Mouse (Mus musculus) heart, embryonic 13.5 days (tissue): ENCODE data around the gene Atp13a5. TPM values are rescaled to one million over a fixed set of nuclear protein-coding genes. Genes with fewer than 3 reads are reported as not detected.

Experiments
- ATAC-seq: fragments of 200-750 bp; cut with Nextera tagmentation; 2 replicates; pipeline ENCODE4 v1.8.0; 2017; ENCODE audit warnings: moderate TSS enrichment; ENCODE audit not compliant: insufficient number of reproducible peaks, low FRiP score, low TSS enrichment; ENCODE audit errors: extremely low read depth
- H3K27ac ChIP-seq: fragments of 300-500 bp; sonication (generic); replicated peaks from 2 replicates; pipeline ENCODE4 v1.5.1; 2015; ENCODE audit warnings: moderate library complexity, mild to moderate bottlenecking, inconsistent platforms
- H3K27me3 ChIP-seq: fragments of 300-500 bp; sonication (generic); replicated peaks from 2 replicates; pipeline ENCODE4 v1.6.1; 2015; ENCODE audit warnings: mild to moderate bottlenecking, inconsistent platforms
- H3K36me3 ChIP-seq: fragments of 300-500 bp; sonication (generic); 2 replicates; pipeline ENCODE4 v1.6.1; 2015; ENCODE audit warnings: mild to moderate bottlenecking, inconsistent platforms
- H3K4me1 ChIP-seq: fragments of 300-500 bp; sonication (generic); 2 replicates; pipeline ENCODE4 v1.6.1; 2015; ENCODE audit warnings: inconsistent platforms
- H3K4me2 ChIP-seq: fragments of 300-500 bp; sonication (generic); 2 replicates; pipeline ENCODE4 v1.6.1; 2015; ENCODE audit warnings: inconsistent platforms, mild to moderate bottlenecking, moderate library complexity
- H3K4me3 ChIP-seq: fragments of 300-500 bp; sonication (generic); 2 replicates; pipeline ENCODE4 v1.5.1; 2015; ENCODE audit warnings: moderate library complexity, mild to moderate bottlenecking, inconsistent platforms
- H3K9ac ChIP-seq: fragments of 300-500 bp; sonication (generic); 2 replicates; pipeline ENCODE4 v1.6.1; 2015; ENCODE audit warnings: inconsistent platforms, mild to moderate bottlenecking, moderate library complexity
- H3K9me3 ChIP-seq: fragments of 300-500 bp; sonication (generic); 2 replicates; pipeline ENCODE4 v1.6.1; 2016; ENCODE audit warnings: inconsistent platforms
- WGBS: fragments of 180-500 bp; shearing (Covaris S2); methylation state at CpG from one replicate; pipeline ENCODE4 v1.1.7; 2015; ENCODE audit warnings: mixed read lengths; 5-methylcytosine and 5-hydroxymethylcytosine counted together
- polyA plus RNA-seq: library from polyadenylated mRNA; unstranded; fragments of >200 nt; fragmentation: Nextera tagmentation; extraction: Ambion mirVana; gene quantifications from 2 replicates; pipeline ENCODE4 v1.2.1, GENCODE M21; 2015

Atp13a5 gene
- polyA plus RNA-seq, 1 experiment from 2014 or later: not detected

DNA sequence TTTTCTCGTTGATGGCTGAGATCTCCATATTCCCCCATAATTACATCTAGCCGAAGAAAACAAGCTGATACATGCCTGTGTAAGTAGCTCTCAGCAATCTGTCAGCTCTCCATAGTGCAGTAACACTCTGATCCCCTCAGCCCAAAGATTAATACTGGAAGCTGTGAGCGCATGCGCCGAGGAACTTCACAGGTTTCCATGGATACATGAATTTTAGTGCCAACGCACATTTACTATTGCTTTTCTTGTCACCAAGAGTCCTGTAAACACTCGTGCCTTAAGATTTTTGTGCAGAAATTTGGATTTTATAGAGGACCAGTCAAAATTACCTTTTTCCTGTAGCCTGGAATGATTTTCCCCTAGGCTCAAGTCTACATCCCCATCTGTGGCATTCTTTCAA, 173.7 kb downstream of the Atp13a5 start:
- no peak for ATAC-seq
- H3K27ac ChIP-seq: no peak overlapping the region
- no peak overlapping the region for H3K9ac ChIP-seq
- WGBS: 70% methylated on average over 7 of the region's 7 CpGs
- peaks cover 24% of the 10 kb centered on the region for H3K27me3 ChIP-seq
- no peak overlapping the region for H3K4me2 ChIP-seq
- no peak overlapping the region for H3K4me3 ChIP-seq
- no peaks in the 10 kb centered on the region for H3K9me3 ChIP-seq
- peaks cover 13% of the 10 kb centered on the region for H3K4me1 ChIP-seq
- H3K36me3 ChIP-seq: no peaks in the 10 kb centered on the region

DNA sequence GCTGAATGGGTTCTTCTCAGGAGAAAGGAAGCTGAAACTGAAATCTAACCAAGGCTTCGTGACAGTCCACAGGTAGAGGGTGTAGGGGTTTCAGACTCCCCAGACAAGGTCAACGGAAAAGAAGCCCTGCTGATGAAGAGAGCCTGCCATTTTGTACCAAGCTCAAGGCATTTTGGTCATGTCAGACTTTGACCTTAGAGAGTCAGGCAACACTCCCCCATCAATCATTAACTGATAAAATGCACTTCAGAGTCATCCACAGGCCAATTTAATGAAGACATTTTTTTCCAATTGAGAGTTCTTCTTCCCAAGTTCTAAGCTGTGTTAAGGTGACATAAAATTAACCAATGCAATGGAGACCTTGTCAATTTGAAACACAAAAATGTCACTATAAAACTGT, 177.4 kb downstream of the Atp13a5 start:
- H3K4me2 ChIP-seq: no peak overlapping the region
- H3K9ac ChIP-seq: no peak overlapping the region
- H3K9me3 ChIP-seq: no peaks in the 10 kb centered on the region
- H3K27me3 ChIP-seq: no peaks in the 10 kb centered on the region
- ATAC-seq: no peak
- peaks cover 14% of the 10 kb centered on the region for H3K4me1 ChIP-seq
- no peak overlapping the region for H3K27ac ChIP-seq
- H3K36me3 ChIP-seq: no peaks in the 10 kb centered on the region
- WGBS: 68% methylated on average over 2 of the region's 2 CpGs
- no peak overlapping the region for H3K4me3 ChIP-seq

DNA sequence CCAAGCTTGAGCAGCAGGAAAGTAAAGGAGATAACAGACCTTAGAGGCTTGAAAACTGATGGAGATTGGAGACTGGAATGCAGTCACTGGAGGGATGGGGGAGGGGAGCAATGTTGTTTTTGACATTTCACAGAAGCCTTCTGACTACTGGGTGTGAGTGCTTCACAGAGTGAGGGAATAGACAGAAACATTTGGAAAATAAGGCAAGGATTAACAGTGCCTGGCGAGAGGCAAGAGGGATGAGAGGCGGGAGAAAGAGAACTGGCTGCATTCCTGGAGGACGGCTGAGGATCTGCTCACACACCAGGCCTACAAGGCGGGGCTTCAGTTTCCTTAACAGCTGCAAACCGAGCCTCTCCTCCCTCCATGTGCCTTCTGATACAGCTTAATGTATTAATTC, 180.1 kb downstream of the Atp13a5 start:
- Histone ChIP-seq H3K27me3 (no peaks in the 10 kb centered on the region), H3K4me2 (peak overlapping the region; percentile 34; the same call in 1 of the 2 replicates), H3K9me3 (no peaks in the 10 kb centered on the region), H3K4me3 (no peak overlapping the region), H3K27ac (peak overlapping the region; percentile 49; the same call in 1 of the 2 replicates), H3K9ac (no peak overlapping the region), H3K36me3 (no peaks in the 10 kb centered on the region), H3K4me1 (peaks cover 14% of the 10 kb centered on the region)
- ATAC-seq: no peak
- 9% methylated on average over 5 of the region's 5 CpGs for WGBS

DNA sequence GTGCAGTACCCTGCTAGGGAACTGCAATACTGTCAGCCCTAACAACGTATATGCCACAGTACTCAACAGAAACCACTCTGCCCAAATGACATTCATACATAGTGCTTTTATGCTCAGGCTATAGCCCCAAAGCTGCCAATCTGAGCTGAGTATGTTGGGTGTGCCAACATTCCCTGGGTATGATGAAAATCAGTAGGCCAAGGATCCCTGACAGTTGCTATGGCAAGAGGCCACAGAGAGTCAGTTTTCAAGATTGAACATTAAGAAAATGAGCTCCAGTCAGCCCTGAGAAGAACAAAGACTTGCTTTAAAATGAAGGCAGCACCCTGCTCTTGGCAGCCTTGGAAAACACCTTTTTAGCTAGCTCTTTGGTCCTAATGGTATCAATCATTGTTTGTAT, 183.4 kb downstream of the Atp13a5 start:
- Histone ChIP-seq H3K4me3 (no peak overlapping the region), H3K27ac (no peak overlapping the region), H3K27me3 (no peaks in the 10 kb centered on the region), H3K9ac (no peak overlapping the region), H3K4me1 (peaks cover 14% of the 10 kb centered on the region), H3K36me3 (no peaks in the 10 kb centered on the region), H3K4me2 (no peak overlapping the region), H3K9me3 (no peaks in the 10 kb centered on the region)
- 79% methylated on average over 1 of the region's 1 CpGs for WGBS
- no peak for ATAC-seq

DNA sequence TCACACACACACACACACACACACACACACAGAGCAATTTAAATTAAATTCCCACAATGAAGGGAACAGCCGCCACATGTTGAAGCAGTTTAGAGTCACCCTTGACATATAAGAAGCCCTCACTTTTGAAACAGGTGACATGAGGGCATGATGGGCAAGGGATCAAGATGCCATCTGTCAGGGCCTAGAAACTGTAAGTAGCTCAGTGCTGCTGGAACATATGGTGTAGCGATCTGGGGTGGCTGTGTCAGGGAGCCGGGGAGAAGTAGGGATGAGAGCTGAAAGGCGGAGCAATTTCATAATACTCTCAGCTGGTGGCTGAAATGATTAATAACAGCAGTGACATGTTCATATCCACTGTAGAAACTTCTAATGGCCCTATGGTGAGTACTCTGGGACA, 184.6 kb downstream of the Atp13a5 start:
- H3K27ac ChIP-seq: no peak overlapping the region
- 82% methylated on average over 4 of the region's 4 CpGs for WGBS

DNA sequence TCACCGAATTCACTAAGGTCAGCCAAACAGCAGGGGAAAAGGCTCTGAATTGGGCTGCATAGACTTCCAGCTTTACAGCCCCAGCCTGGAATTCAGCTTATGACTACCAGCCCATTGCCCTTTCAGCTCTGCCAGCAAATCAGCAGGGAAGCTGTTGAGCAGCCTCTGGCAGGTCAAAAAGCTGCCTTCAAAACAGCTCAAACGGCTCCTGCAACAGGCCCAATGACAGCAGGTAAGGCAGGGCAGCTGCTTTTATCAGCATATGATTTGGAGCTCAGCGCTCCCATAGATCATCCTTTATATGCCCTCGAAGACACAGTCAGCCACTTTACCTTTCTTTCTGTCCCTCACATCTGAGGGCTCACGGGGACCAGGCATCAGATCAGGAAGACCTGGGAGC, 185.6 kb downstream of the Atp13a5 start:
- Histone ChIP-seq H3K27me3 (no peaks in the 10 kb centered on the region), H3K9me3 (no peaks in the 10 kb centered on the region), H3K36me3 (no peaks in the 10 kb centered on the region), H3K9ac (no peak overlapping the region), H3K4me2 (no peak overlapping the region), H3K27ac (no peak overlapping the region), H3K4me3 (no peak overlapping the region), H3K4me1 (no peaks in the 10 kb centered on the region)
- 23% methylated on average over 5 of the region's 5 CpGs for WGBS
- no peak for ATAC-seq

More for the DNA sequence above, 184.6 kb downstream of the Atp13a5 start:
- no peak for ATAC-seq
- Histone ChIP-seq H3K4me1 (peaks cover 9% of the 10 kb centered on the region), H3K9ac (no peak overlapping the region), H3K4me3 (no peak overlapping the region), H3K27me3 (no peaks in the 10 kb centered on the region), H3K36me3 (no peaks in the 10 kb centered on the region), H3K4me2 (no peak overlapping the region), H3K9me3 (no peaks in the 10 kb centered on the region)

Other genes with a start within 250 kb of the Atp13a5 start
- 2.4 and 2.6 TPM in 2 replicates for gene Hrasls, start 169.0 kb downstream of the Atp13a5 start, polyA plus RNA-seq
- not detected in 2 replicates for gene Atp13a4, start 166.1 kb upstream of the Atp13a5 start, polyA plus RNA-seq
- 34.4 and 34.9 TPM in 2 replicates for gene Opa1, start 200.6 kb upstream of the Atp13a5 start, polyA plus RNA-seq